Mouse (Mus musculus) cerebellum, adult 2 months (tissue): Measurements from ENCODE around the gene Gm10309. TPM values are rescaled to one million over a fixed set of nuclear protein-coding genes. Genes with fewer than 3 reads are reported as not detected.

Experiments
- DNase-seq, 2 experiments: peaks; one replicate each; pipeline ENCODE4 v3.0.0; 2021
- H3K27ac ChIP-seq: fragments of 200-500 bp; 2 replicates; pipeline ENCODE4 v1.5.1; 2012; ENCODE audit warnings: low read length, control low read depth, inconsistent platforms; ENCODE audit not compliant: insufficient read depth
- H3K27me3 ChIP-seq: fragments of 200-500 bp; 2 replicates; pipeline ENCODE4 v1.6.1; 2012; ENCODE audit warnings: inconsistent platforms, mild to moderate bottlenecking, low read length, moderate library complexity; ENCODE audit not compliant: control insufficient read depth, insufficient read depth
- H3K4me1 ChIP-seq: fragments of 200-500 bp; 2 replicates; pipeline ENCODE4 v1.6.1; 2011; ENCODE audit warnings: low read length; ENCODE audit not compliant: control insufficient read depth, insufficient read depth
- H3K4me3 ChIP-seq: fragments of 200-500 bp; replicated peaks from 2 replicates; pipeline ENCODE3; 2011; ENCODE audit warnings: mild to moderate bottlenecking, low read depth, low read length, control low read depth; ENCODE audit not compliant: insufficient read depth
- CTCF ChIP-seq: fragments of 200-500 bp; IDR thresholded peaks from 2 replicates; pipeline ENCODE4 v1.5.1; 2011; ENCODE audit warnings: low read depth, mild to moderate bottlenecking, control low read depth, low read length, moderate library complexity, borderline replicate concordance; ENCODE audit not compliant: insufficient read depth
- POLR2A ChIP-seq: fragments of 200-500 bp; IDR thresholded peaks from 2 replicates; pipeline ENCODE4 v1.6.1; 2011; ENCODE audit warnings: low read length, control low read depth, borderline replicate concordance; ENCODE audit not compliant: insufficient read depth
- WGBS: fragments of 180-500 bp; shearing (Covaris S2); methylation state at CpG from one replicate; pipeline ENCODE4 v1.1.7; 2018; 5-methylcytosine and 5-hydroxymethylcytosine counted together
- polyA plus RNA-seq: library from polyadenylated mRNA; depleted of rRNA; stranded (reverse); fragments of >200 nt; gene quantifications from 2 replicates; pipeline ENCODE4 v1.2.3, GENCODE M21; 2012; rRNA removed

Gene Gm10309
- 0.06 TPM in 1 of 2 replicates, not detected in the other for polyA plus RNA-seq

DNA sequence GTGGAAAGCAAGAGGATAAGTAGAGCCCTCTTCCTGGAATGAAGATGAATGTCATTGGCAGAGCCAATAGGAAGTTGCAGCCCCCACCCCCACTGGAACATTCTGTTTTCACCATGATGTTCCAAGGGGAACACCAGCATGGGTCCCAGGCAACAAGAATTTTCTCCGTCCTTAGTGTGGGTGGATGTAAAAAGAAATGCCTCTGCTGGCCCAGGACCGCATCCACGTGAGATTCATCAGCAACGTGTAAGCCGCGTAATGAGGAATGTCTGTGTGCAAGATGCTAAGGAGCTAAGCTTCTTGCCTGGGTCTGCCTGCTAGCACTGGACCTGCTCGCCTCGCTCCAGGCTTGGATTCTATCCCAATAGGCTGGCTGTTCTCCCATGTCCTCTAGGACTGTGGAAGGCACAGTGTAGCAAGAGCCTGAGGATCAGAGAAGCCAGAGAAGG is at the start of gene Gm10309:
Gene Gm10309, minus strand, starts transcription at position 50 of the 449 bp plus-strand sequence.
- H3K4me1 ChIP-seq = peaks cover 19% of the 10 kb centered on the region
- no peak for TF ChIP-seq POLR2A
- TF ChIP-seq CTCF = no peak
- H3K27me3 ChIP-seq = no peaks in the 10 kb centered on the region
- WGBS = 9% methylated on average over 8 of the region's 8 CpGs
- no peak within 1 kb of the TSS for H3K27ac ChIP-seq
- no peak within 1 kb of the TSS for H3K4me3 ChIP-seq
- DNase-seq = peak; percentile 84 to 87

DNA sequence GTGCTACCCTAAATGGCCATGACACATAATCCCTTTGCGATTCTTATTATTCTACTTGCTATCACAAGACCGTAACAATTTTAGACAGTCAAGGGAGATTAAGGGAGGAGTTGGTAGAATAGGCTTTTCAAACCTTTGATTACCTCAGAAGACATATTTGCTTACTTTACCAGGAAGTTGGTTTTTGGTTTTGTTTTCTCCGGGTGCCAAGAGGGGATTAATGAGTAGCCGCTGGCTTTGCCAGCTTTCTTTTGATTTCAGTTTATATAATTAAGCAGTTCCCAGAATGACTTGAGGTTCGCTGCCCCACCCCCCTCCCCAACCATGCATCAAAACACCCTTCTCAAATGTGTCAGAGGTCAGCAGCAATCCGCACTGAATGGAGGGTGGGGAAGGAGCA is 47.0 kb upstream of the Gm10309 start:
- no peak overlapping the region for H3K4me3 ChIP-seq
- no peak overlapping the region for H3K27ac ChIP-seq
- TF ChIP-seq CTCF (no peak), POLR2A (no peak)
- H3K27me3 ChIP-seq = no peaks in the 10 kb centered on the region
- WGBS = 80% methylated on average over 6 of the region's 6 CpGs
- peaks cover 9% of the 10 kb centered on the region for H3K4me1 ChIP-seq
- DNase-seq = no peak

DNA sequence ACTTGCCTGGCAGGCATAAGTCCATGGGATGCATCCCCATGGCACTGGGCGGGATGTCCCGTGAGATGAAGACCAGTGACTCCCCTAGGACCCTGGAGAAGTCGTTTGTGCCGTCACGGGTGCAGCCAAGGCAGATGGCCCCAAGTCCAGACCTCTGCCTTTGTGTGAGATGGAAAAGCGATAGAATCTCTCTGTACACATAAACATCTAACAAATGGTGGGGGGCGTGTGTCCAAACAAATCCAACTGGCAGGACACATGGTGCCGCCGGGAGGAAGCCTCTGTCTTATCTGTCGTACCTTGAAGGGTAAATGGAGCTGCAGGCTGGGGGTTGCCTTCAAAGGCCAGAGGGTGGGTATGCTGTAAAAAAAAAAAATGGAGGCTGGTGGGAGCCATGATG is 46.5 kb upstream of the Gm10309 start:
- Histone ChIP-seq H3K4me1 (peaks cover 10% of the 10 kb centered on the region), H3K4me3 (no peak overlapping the region), H3K27ac (no peak overlapping the region), H3K27me3 (no peaks in the 10 kb centered on the region)
- 68% methylated on average over 10 of the region's 10 CpGs for WGBS
- TF ChIP-seq CTCF = no peak
- DNase-seq = no peak

DNA sequence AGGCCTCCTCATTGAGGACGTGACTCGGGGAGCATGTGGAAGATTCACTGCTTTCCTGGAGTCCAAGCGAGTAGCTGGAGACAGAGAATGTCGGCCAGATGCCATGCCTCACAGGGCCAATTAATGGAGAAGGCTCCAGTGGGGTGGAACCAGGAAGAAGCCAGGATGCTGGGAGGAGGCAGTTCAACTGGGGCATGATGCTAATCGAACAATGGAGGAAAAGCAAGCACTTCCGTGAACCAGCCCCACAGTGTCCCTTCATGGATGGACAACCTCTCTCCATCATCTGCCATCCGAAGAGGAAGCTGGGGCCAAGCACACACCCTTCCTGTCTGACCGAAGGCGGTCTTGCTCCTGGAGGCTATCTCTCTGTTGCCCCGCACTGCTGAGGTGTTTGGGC is 44.1 kb upstream of the Gm10309 start:
- WGBS = 61% methylated on average over 10 of the region's 10 CpGs
- Histone ChIP-seq H3K27me3 (no peaks in the 10 kb centered on the region), H3K4me1 (peaks cover 14% of the 10 kb centered on the region), H3K27ac (no peak overlapping the region), H3K4me3 (no peak overlapping the region)
- peak in 1 of 2 experiments; percentile 28 for DNase-seq
- TF ChIP-seq POLR2A (no peak), CTCF (no peak)

DNA sequence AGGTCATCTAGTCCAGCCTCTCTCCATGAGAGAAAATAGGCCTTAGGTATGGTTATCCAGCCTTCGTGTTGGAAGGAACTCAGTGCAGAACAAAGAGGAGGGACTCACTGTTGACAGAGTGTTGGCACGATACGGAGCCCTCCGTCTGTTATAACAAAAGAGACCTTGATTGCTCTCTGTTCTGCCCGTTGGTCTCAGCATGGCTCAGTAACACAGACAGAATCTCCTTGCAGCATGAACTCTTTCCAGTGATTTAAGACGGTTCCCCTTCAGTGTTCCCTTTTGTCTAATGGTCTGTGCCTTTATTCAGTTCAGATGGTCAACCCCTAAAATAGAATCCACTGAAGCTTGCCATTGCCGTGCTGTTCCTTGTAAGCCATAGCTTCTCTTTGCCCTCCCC is 41.5 kb upstream of the Gm10309 start:
- Histone ChIP-seq H3K27me3 (no peaks in the 10 kb centered on the region), H3K4me3 (no peak overlapping the region), H3K27ac (no peak overlapping the region), H3K4me1 (peaks cover 14% of the 10 kb centered on the region)
- TF ChIP-seq CTCF (no peak), POLR2A (no peak)
- DNase-seq = peak in 1 of 2 experiments; percentile 39
- WGBS = 14% methylated on average over 7 of the region's 7 CpGs

DNA sequence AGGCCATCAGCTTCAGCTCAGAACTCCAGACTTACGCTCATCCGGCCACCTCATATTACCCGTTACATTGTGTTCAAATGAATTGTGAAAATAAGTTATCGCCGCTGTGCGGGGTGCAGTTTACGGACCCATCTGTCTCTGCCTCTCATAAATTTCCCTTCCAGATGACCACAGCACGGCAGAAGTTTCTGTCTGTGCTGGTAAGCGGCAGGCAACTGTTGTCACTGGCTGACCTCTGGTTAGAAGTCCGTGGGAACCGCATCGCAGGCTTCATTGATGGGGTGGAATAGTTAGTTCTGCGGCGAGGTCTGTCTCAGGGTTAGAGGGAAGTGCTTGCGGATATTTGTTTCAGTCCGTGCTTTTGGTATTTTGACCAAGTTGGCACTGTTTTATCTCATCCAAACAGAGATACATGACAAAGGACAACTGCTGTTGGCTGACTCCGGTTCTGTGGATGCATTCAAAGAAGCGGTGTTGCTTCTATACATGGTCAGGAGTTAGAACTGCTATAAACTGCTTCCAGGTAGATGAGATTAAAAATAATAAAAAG is 34.9 kb upstream of the Gm10309 start:
- no peak for TF ChIP-seq CTCF
- no peak for TF ChIP-seq POLR2A
- Histone ChIP-seq H3K4me1 (peaks cover 13% of the 10 kb centered on the region), H3K27ac (no peak overlapping the region), H3K4me3 (no peak overlapping the region), H3K27me3 (no peaks in the 10 kb centered on the region)
- no peak for DNase-seq
- WGBS = 92% methylated on average over 18 of the region's 18 CpGs

DNA sequence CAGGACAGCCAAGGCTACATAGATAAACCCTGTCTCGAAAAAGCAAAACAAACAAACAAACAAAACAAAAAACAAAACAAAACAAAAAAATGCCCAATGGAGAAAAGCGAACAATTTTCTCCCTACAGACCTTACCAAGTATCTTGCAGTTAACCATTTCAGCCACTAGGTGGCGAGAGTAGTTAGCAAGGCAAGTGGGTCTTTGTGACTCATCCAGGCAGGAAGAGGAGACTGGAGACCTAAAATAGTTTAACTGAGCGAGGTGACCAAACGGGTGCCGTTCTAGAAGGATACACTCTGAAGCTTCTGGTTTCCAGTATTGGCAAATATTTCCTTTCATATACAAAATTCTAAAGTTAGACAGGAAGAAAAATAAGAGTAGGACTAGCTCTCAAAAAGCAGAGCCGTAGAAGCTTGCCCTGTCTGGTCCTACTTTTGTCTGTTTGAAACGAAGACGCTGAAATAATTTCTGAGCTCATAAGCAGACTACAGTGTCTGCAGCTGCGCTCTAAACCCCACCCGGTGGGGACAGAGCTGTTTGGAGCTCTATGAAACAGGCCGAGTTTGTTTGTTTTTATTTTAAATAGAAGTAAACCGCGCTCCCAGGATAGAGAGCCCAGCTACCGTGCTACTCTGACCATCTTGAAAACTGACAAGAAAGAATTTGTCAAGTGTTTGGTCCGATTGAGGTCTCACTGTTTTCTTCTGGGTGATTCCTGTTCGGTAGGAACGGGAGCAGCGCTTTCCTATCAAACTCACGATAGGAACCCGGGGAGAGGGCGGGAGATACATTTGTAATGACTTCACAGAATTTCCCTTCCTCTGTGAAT is 31.0 kb upstream of the Gm10309 start:
- Histone ChIP-seq H3K27ac (no peak overlapping the region), H3K27me3 (no peaks in the 10 kb centered on the region), H3K4me1 (peaks cover 22% of the 10 kb centered on the region), H3K4me3 (no peak overlapping the region)
- WGBS = 60% methylated on average over 22 of the region's 22 CpGs
- TF ChIP-seq CTCF (peak; percentile 69; the same call in 1 of the 2 replicates), POLR2A (no peak)
- DNase-seq = peak; percentile 54 to 78

DNA sequence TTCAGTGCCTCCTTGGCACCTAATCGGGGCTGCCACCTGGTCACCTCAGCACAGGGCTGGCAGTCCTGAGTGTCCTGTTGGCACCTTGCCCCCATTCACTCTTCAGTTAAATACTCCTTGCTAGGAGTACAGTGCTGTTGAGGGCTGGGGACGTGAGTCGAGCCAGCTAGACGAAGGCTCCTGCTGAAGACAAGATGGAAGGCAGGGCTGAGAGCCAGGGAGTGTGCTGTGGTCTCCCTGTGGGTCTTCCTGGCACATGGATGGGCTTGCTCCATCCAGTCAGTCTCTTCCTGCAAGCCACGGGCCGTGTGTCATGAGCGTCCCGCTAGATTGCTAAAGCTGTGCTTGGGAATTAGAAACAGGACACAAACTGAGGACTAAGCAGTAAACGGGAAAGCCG is 30.1 kb upstream of the Gm10309 start:
- no peak for TF ChIP-seq POLR2A
- no peak for TF ChIP-seq CTCF
- peaks cover 22% of the 10 kb centered on the region for H3K4me1 ChIP-seq
- WGBS = 15% methylated on average over 10 of the region's 10 CpGs
- H3K4me3 ChIP-seq = no peak overlapping the region
- no peak overlapping the region for H3K27ac ChIP-seq
- H3K27me3 ChIP-seq = no peaks in the 10 kb centered on the region
- peak; percentile 86 to 90 for DNase-seq
